Mouse (Mus musculus) cerebellum, adult 18-20 months (tissue): Measurements from ENCODE around the gene Ino80d.
"Not testable (repeated sequence)": the region's sequence is repeated elsewhere in the genome, so short reads cannot be mapped to it uniquely, and the experiment has no call there.

Source experiments
- DNase-seq, 2 experiments: peaks; one replicate each; pipeline ENCODE4 v3.0.0; 2021

Gene Ino80d

DNA sequence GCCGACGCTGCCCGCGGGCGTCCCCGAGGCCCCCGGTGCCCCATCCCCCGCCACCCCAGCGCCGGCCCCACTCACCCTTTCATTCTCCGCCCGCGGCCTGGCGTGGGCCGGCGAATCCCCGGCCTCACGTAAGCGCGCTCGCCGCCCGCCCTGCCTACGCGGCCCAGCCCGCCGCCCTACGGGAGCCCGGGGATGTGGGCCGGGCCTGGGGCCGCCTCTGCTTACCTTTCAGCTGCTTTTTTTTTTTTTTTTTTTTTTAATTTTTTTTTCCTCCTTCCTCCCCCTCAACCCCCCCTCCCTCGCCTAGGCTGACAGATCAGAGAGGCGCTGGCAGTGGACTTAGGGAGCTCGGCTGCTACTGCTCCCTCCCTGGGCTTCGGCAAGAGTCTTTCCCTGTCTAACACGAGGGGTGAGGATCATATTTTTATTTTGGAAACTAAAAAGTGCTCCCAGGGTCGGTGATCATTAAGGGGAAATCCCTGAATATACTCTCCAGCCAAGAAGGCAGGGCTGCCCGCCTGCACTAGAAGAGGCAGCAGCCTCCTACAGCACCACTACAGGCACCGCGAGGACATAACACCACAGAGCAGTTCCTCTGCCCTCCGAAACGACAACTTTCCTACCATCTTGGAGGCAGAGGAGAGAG, at the start of gene Ino80d:
TSS of gene Ino80d (minus strand) at position 532 of the 646 bp plus-strand sequence.
- DNase-seq = peak; percentile 83 to 86

DNA sequence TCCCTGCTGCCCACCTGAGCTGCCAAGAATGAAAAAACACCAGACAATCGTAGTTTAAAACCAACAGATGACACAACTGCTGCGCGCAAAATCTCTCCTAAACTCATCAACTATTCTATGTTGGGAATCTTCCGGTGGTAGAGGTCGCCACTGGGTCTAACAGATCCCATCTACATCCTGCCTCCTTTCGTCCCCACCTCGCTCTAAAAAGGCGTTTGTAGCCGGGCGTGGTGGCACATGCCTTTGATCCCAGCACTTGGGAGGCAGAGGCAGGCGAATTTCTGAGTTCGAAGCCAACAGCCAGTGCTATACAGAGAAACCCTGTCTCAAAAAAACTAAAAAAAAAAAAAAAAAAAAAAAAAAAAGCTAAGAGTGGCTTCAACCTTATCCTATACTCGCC, 25.8 kb upstream of the Ino80d start:
- no peak for DNase-seq

DNA sequence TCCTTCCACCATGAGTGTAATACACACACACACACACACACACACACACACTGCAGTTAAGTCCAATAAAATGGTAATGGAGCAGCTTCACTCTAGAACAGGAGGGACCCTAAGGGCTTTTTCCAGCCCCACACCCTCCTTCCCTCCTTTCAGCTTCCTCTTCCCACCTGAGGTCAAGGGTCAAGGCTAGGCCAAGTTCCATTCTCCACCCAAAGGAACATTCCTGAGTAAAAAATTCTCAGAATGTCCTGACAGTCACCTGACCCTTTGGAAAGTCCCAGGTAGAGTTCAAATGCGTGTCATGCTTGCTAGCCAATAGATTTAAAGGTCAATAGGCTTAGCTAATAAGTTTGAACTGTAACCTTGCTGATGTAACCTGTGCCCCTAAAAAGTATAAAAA, 24.1 kb upstream of the Ino80d start:
- DNase-seq = not testable (repeated sequence)

DNA sequence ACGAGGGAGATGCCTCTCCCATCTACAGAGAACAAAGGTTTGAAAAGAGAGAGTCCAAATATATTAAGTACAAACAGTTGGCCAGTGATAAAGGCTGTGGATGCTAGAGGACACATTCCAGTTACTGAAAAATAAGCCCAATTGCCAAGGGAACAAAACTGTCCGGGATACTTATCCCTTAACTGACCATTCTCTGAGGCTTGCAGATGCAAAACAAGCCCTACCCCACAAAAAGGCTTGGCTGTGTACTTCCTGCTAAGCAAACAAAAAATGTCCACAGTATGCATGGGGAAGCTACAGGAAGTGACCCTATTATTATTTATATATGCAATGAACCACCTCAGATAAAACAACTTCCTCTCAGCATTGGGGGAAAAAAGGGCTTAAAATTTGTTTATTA, 23.5 kb upstream of the Ino80d start:
- no peak for DNase-seq

DNA sequence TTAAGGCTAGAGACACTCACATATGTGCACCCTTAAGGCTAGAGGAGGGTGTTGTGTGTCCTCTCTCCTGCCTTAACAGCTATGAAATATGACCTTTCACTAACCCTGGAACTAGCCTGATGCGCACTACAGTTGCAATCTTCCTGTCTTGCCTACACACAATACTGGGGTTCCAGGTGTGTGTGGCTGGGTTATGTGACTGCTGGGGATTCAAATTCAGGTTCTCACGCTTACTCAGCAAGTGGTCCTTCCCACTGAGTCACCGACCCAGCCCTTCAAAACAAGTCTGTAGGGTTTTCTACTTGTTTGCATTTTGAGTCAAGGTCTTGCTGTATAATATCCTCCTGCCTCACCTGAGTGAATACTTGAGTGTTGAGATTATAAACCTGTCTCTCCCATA, 20.1 kb upstream of the Ino80d start:
- no peak for DNase-seq

DNA sequence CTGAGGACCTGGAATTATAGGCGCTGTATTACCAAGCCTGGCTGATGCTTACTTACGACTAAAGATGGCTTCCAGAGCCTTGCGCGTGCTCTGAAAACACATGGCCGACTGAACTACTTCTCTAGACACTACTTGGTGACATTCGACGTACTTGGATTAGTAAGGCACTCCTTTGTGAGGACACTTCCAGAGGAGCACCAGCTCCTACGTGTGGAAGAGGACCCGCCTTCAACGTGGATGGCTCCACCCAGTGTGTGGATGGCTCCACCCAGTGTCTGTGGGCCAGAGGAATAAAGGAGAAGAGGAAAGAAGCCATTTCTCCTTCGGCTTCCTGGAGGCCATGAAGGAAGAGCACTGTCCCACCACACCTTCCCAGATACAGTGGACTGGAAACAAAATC, 17.3 kb upstream of the Ino80d start:
- no peak for DNase-seq

DNA sequence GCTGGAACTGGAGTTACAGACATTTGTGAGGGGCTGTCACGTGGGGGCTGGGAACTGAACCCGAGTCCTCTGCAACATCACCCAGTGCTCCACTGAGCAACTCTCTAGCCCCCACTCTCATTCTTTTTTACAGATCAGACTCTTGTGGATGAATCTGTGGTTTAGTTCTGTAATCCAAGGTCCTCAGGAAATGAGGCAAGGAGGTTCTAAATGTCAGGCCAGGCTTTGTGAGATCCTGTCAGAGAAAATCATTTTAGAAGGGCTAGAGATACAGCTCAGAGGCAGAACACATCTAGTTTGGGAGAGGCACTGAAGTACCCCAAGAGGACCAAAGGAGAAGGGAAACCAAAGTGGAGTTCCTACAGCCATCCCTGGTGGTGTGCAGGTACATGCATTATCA, 16.4 kb upstream of the Ino80d start:
- DNase-seq = no peak

DNA sequence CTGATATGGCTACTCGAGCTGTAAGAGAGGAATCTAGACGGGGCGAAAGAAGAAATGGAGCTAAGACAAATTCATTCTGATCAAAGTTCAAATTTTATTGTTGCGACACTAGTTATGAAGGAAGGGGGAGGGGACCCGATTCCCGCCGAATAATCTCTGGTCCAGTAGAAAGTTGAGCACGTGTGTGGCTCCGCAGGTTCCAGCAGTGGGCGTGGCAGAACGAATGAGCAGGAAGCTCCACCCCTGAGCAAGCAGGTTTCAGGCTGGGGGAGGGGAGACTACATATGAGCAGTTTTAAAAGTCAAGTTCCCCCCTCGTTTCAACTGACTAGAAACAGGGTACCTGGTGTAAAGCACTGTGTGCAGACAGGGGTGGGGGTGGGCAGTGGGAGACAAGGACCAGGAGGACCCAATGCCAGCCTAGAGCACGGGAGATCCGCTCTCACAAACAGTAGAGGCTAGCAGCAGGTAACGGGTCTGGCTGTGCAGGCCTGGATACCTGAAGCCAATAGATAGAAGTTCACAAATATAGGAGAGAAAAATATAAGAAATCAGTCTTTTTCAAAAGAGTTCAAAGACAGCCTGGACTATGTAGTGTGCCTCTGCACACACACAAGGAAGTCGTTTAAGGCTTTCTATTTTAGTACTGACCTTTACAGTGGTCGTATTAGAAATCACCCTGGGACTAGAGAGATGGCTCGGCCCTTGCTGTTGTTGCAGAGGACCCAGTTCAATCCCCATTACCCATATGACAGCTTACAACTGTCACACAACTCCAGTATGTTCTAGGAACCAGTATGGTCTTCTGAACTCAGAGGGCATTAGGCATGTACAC, 15.6 kb upstream of the Ino80d start:
- DNase-seq = no peak

DNA sequence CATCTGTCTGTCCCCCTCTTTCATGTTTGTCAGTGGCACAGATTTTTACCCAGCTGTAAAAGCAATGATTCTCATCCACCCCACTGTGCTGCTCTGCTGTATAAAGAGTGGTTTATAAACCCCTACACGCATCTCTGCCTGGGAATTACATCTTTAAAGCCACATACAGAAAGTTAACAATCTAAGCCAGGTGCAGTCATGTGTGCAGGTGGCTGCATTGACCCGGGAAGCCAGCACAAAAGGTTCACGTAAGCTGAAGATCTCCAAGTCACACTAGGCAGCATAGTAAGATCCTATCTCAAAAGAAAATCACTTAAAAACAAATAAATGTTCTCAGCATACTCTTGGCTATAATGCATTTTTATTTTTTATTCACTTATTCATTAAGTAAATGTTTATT, 14.8 kb upstream of the Ino80d start:
- no peak for DNase-seq

DNA sequence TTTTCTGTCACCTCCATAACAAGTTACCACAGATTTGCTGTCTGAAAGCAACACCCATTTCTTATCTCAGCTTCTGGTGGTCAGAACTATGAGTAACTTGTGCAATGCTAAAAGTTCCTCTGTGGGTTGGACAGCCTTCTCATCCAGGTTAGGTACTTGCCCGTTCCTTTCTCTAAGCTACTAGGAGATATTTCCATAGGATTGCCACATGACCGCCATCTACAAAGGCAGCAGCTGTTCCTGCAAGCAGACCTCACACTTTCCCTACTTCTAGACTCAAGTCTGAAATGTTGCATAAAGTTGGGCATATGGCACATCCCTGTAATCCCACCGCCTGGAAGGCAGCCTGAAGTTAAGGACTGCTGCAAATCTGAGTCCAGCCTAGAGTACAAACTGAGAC, 11.7 kb upstream of the Ino80d start:
- no peak for DNase-seq

DNA sequence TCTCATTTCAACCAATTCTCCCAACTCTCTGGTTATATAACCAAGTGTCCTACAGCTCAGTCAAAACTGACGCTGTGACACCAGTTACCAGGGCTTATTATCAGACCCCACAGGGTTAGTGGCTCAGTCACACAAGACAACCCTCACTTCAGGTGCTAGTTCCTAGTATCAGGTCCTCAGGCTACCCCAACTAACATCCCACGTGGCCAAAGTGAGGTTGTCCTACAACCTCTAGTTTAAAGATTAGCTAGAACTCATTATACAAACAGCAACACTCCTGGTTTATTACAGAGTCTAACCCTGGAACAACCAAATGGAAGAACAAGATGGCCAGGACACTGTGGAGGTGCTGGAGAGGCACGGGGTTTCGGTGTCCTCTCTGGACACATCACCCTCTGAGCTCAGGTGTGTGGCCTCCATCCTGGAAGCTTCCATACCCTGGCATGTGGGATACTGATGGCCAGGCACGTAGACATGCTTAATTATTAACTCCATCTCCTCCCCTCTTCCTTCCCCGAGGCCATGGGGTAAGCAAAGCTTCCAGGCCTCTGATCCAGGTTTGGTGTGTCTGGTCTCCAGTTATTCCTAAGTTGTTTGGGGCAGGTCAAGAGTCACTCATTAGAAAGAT, 9.5 kb upstream of the Ino80d start:
- no peak for DNase-seq

DNA sequence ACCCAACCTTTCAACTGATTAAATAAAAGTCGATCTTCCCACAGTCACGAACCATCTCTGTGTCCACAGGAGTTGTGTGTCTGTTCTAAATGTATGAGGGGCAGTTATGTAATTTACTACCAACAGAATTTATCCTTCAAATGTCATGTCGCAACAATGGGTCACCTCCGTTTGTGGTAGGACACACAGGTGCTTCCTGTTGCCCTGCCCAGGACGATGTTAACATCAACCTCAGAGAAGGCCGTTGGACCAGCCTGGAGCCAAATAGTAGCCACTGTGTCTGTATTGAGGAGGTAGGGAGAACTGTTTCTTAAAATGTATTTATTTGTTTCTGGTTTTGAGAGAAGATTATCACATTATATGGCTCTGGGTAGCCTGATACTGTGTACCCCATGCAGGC, 7.5 kb upstream of the Ino80d start:
- no peak for DNase-seq

DNA sequence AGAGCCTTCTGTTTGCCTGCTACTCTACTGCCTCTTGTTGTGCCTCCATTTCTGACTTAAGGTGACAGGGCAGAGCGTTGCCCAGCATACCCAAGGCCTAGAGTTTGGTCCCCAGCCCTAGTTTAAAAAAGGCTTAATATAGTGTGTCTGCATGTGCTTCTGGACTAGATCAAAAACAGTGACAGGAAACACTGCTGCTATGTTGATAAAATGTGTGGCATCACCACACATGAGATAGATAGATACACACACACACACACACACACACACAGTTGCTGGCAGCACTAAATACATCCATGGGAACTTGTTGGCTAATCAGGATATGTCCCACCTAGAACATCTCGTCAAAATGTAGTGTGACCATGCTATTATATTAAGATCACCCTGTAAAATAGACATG, 5.9 kb upstream of the Ino80d start:
- no peak for DNase-seq

DNA sequence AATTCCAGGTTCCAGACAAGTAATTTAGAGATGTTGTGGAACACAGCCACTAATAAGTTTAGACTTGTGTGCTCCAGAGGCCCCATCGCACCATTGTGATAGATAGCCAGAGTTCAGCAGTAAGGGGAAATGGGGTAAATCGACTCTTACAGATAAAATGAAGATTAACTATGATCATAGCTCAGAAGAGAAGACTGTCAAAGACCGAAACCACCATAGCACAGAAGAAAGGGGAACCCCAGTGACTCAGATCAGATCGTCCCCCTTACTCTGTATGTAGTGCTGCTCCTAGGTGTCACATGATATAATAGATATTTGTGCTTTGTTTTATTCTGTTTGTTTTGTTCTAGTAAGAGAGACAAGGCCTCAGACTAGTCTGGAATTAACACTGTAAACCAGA, 5.2 kb upstream of the Ino80d start:
- DNase-seq = no peak

DNA sequence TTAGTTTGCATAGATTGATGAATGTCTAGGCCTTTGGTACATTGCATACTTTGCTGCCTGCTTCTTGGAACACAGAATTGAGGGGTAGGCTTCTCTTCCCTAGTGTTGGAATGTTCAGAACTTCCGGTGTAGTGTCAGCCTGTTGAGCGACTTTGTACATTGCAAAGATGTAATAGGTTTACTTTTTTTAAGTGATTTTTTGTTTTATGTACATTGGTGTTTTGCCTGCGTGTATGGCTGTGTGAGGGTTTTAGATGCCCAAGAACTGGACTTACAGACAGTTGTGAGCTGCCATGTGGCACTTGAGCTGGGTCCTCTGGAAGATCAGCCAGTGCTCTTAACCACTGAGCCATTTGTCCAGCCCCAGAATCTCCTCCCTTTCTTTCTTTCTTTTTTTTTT, 1.1 kb upstream of the Ino80d start:
- DNase-seq = peak in 1 of 2 experiments; percentile 10

DNA sequence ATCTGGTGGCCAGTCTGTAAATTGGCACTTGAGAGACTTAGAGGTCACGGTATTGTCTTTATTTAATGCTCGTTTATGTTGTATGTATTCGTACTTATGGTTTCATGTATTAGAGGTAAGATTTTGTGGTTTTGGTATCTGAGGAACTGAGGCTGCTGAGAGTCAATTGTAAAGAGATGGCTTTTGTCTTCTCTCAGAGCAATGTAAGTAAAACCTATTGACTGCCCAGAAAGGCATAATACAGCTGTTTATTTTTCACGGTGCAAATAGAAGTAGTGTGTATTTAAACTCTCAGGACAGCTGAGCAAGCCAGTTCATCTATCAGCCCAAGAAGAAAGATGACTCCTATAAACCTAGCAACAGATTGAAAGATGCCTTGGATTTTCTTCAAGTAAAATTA, 629 bp upstream of the Ino80d start:
- peak in 1 of 2 experiments; percentile 8 for DNase-seq

DNA sequence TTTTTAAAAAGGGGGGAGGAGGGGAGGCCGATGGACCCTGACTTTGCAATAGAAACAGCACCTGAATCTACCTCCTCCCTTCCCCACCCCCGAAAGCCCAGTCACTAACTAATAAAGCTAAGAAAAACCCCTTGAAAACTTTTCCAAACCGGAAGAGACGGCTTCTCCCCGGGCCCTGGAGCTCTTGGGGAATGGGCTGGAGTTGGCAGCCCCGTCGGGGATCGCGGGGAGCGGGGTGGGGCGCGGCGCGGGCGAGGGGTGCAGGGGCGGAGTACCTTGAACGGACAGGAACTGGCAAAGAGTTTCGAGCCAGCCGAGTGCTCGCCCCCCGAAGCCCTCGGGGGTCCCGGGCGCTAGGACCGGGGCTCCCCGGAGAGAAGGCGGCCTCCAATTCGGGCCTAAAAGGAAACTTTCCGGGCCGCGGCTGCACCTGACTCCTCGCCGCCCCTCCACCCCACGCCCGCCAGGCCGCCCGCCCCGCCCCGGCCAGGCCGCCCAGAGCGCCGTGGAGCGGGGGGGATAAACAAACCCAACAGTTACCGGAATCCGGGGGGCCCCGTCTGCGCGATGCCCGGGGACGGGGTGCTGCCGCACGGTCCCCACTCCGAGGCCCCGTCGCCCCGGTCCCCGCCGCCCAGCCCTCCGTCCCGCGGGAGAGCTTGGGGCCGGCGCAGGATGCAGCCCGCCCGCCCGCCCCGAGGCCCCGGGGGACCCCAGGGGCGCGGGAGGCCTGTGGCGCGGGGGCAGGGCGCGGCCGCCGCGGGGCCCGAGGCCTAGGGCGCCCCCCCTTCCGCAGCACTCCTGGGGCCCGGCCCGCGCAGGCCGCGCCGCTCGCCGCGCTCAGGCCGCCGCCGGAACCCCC, 962 bp downstream of the Ino80d start:
- peak; percentile 40 to 73 for DNase-seq

DNA sequence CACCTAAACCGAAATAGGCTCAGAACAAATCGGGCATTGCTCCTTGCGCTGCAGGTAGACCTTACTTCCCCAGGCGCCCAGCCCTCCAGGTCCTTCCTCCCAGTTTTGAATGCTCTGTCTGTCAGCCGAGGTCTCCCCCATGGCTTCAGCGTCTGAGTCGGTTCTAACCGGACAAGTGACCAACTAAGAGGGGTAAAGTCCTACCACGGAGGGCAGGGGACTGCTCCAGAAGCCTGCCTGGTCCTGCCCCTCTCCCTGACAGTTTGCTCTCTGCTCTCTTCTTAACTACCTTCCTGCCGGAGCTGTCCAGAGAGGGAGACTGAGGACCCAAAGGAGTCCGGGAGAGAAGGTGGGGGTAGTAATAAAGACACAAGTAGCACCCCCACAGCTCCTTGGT, 1.6 kb downstream of the Ino80d start:
- peak; percentile 23 to 48 for DNase-seq

DNA sequence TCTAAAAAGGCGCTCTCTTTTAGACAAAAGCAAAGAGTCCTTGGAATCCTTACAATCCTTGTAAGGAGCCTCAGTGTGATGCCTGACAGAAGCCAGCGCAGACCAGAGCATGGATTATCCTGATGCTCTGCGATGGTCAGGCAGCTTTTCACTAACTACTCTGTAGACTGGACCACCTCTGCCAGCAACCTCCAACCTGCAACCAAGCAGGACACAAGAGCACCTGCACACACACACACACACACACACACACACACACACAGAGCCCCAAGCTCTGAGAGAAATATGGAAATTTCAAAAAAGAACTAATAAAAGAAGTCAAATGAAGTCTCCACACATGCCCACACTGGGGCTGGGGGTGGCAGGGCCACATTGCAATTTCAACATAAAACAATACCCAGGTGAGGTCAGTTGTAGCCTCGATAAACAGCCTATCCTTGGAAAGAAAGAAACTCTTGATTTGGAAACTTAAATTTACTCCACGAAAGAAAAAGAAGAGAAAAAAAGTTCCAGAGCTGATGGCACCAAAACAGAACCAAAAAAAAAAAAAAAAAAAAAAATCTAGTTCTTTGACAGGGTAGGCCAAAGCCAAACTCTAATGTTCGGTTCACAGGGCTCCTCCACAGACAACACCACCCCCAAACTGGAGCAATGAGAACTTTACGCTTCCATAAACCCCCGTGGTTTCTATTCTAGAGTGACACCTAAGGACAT, 2.2 kb downstream of the Ino80d start:
- peak in 1 of 2 experiments; percentile 16 for DNase-seq

DNA sequence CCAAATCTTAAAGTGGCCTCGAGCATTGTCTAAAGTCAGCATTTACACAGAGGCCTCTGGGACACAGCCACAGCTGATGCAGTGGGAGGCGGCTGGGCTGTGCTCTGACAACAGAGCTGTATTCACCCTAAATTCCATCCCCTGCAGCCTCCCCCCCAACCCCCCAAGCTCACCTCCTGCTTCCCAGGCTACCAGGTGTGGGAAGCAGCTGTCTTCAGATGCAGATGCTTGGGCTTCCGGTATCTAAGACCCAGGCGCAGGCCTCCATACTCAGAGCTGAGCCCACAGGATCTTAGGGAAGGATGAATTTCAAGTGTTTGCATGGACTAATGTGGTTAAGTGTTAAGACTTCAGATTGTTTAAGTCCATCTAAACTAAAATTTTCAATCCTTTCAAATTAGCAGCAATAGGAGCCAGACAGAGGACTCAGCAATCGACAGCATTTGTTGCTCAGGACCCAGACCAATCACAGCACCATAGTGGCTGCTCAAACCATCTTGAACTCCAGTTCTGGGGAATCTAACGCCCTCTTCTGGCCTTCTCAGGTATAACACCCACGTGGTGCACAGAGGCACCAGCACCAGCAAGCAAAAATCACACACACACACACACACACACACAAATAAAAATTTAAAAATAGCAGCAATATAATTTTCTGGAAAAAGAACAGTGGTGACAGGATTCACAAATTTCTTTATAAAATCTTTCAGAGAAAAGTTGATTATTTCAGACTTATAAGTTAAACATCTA, 3.8 kb downstream of the Ino80d start:
- DNase-seq = peak; percentile 33

DNA sequence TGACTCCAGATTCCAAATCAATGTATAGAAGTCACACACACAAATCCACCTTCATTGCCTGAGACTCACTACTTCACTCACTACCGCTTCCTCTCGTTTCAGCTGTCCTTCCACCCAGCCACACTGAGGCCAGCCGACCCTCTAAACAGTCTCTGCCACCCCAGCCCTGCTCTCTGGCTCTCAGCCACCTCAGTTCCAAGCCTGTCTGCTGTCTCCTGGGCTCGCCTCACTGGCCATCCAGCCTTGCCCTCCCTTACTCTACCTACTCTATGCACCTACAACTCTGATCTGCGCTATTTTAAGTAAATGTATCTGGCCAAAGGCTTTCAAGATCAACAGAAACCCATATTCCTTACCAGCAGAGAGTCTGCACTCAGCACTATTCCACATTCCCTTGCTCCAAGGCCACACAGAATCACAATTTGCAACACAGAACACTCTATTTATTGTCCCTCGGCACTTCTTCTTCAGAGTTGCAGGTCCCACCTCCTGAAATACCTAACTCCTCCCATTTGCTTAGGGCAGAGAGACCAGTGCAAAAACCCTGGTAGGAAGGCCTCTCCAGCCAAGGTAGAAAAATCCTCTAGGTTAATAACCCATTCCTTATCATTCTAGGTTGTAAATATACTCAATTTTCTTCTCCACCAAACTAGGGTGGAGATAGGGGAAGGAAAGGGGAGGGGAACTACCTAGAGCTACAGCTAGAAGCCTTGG, 6.7 kb downstream of the Ino80d start:
- peak in 1 of 2 experiments; percentile 13 for DNase-seq
